Mouse (Mus musculus) frontal cortex, postnatal 36 days (tissue): ENCODE measurements around the gene Dus1l.
A peak's percentile ranks its signal among the peaks of the same experiment; 100 is the strongest.
"Not testable (repeated sequence)": the region's sequence is repeated elsewhere in the genome, so short reads cannot be mapped to it uniquely, and the experiment has no call there.

ENCODE experiments used
- DNase-seq, 2 experiments: peaks; one replicate each; pipeline ENCODE4 v3.0.0; 2022; ENCODE audit warnings: low spot score in 2 of 2

The Dus1l gene

DNA sequence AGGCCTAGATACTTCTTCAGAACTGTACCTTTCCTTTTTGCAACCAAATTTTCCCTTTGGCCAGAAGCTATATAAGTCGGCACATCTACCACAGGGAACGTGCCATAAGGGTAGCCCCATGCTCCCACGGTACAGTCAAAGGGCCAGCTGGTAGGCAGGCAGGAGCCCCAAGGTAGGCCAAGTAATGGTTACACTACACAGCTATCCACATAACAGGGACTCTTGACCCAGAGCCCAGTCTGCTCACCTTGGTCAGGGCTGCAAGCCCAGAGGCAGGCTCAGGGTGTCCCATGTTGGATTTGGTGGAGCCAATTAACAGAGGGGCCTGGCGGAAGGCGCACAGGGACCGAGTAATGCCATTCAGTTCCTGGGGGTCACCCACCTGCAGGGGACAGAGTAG is 23.4 kb upstream of the Dus1l start:
- DNase-seq = no peak

DNA sequence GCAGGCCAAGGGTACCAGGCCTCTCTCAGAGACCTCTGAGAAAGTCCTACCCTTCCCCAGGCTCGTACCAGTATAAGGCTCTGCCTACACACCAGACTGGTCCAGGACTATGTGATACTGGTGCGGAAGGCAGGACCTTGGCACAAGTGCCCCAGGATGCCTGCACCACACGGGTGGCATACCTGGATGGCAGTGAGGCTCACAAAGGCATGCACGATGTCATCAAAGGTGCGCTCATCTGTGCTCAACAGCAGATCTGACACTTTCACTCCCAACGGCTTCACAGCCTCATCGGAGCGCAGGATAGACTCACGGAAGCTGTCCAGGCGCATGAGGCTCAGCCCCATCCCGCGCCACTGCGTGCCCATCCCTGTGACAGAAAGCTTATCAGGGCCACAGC is 22.0 kb upstream of the Dus1l start:
- DNase-seq = no peak

DNA sequence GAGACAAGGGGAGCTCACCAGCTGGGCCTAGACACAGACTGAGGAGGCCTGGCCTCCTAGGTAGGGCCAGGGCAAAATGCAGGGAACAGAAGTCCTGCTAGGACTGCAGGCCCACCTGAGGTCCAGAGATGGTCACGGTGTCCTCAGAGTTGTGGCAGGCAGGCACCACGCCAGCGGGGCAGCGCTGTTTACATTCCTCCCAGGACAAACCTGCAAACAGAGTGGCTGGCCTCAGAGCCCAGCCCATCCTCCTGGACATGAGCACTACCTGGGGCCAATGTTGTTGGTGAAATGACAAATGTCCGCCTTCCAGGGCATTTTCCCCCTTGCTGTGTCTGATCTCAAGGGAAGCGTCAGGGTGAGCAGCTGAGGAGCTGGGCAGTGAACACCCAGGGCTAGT is 21.2 kb upstream of the Dus1l start:
- DNase-seq = no peak

DNA sequence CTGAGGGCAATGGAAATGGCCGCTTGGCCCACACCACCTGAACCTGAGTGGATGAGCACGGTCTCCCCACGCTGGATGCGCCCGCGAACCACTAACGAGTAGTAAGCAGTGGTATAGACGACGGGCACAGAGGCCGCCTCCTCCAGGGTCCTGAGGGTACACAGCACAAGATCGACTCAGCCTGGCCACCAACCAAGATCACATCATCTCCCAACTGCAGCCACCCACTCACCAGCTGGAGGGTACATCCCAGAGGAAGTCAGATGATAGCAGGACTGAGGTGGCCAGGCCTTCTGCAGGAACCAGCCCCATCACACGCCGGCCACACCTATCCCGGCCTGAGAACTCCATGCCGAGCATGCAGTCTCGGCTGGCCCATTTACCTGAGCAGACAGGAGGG is 15.9 kb upstream of the Dus1l start:
- peak; percentile 24 to 42 for DNase-seq

DNA sequence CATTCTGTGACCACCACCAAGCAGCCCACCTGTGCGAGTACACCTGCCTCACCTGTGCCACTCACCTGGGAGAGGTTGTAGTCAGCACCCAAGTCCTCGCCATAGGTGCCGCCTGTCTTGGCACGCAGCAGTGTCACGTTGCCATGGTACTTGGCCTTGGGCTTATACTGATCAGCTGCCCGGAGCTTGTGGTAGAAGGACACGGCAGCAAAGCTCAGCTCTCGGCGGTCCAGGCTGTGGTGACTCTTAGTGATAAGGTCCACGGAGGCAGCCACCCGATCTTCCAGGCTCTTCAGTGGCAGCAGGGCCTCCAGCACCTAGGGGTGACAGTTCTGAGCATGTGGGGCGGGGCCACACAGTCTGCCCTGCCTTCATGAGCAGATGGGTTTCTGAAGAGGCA is 11.8 kb upstream of the Dus1l start:
- DNase-seq = no peak

DNA sequence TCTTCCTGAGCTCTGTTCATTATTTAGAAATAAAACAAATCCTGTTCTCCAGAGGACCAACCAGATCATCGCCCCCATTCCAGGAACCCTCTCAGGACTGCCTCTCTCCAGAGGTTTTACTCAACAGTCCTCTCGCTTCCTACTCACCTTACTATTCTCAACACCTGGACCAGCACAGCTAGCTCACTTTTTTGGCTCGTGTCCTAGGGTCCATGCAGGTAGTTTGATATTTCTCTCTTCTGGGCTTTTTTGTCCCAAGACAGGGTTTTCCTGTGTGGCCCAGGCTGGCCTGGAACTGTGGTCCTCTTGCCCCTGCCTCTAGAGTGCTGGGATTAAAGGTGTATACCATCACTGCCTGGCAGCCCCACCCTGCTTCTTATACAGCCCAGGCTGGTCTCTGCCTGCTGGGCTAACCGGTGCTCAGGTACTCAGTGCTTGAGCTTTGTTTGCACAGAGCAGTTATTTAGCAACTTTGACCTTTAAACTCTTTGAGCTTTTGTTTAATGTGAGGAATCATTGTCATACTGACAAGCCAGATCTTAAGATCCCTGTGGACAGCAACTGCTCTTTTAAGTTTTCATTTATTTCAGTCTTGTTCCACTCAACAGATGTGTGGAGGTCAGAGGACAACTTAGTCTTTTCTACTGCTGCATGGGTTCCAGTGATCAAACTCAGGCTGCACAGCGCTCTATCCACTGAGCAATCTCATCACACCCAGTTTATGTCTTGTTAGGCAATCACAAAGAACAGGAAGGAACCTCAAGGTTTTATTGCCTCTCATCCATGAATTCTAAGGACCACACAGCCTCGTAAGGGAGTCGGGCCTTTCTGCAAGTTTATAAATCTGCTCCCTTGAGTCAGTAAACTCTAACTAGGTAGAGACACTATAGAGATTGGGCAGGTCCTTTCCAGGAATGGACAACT is 9.4 kb upstream of the Dus1l start:
- no peak for DNase-seq

DNA sequence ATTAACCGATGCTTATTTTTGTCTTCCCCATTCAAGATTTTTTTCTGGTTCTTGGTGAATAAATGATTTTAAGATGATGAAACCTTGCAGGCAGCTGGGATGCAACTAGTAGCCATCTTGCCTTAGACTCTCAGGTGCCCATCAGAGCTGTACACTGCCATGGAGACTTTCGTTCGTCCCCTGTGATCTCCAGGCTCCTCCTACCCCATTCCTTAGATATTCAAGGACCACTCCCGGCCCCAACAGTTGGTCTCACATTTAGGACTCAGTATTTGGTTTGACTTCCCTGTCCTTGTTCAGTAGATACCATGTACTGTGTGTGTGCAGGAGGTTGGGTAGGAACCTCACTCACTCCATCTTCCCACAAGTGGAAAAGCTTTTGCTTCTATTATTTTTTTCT is 8.6 kb upstream of the Dus1l start:
- DNase-seq = no peak

DNA sequence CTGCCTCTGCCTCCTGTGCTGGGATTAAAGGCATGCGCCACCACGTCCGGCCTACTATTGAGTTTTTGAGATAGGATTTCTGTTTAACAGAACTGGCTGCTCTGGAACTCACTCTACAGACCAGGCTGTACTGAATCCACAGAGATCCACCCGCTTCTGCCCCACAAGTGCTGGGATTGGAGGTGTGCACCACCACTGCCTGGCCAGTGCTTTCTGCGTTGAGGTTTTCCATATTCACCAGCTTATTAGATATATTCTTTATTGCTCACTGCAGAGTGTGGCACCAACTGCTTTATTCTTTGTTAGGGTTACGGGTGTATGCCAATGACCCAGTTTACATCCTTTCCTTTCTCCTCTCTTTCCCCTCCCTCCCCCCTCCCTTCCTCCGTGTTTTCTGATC is 8.1 kb upstream of the Dus1l start:
- no peak for DNase-seq

DNA sequence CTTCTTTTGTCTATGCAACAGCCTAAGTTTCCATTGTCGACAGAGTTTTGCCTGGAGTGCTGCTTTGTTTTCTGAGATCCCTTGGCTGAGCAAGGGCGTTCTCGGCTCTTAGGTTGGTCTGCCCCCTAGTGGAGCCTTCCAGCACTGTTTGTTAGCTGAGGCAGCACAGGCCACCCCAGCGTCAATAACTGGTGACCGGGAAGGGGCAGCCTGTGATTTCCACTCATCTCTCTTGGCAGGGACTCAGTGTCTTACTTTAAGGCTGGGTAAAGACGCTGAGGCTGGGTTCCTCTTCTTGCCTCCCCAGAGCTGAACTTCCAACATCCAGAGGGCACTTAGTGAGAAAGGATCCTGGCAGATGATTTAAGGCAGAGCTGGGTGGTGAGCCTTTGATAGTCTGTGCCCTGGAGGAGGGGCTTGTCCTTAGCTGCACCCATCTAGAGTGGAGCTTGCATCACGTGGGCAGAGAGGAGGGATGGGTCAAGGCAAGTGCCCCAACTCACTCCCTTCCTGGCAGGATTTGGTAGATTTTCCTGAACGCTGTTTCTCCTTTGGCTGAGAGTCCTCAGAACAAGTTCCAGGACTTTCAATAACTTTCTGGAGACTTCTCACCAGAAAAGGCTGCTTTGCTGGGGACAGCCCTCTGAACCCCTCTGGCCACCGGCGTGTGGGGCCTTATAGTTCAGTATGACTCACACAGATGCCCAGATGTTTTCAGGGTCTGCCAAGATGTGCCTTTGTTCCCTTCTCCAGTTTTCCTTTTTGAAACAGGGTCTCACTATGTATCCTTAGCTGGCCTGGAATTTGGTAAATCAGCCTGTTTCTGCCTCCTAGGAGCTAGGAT is 4.1 kb upstream of the Dus1l start:
- peak; percentile 80 to 87 for DNase-seq

DNA sequence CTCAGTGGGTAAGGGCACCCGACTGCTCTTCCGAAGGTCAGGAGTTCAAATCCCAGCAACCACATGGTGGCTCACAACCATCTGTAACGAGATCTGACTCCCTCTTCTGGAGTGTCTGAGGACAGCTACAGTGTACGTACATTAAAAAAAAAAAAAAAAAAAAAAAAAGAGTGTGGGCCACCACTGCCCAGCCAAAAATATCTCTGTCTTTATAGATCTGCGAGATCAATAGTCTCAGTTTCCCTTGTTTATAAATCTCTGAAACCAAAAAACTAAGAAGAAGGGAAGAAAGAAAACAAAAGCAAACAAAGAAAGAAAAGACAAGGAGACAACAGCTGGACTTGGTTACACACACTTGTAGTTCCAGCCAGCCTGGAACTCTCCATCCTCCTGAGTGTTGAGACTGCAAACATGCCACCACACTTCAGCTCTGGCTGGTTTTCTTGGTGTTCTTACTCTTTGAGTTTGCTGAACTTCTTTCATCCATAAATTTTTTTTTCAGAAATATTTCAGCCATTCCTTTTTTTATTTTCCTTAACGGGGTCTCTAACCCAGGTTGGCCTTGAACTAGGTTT is 3.2 kb upstream of the Dus1l start:
- DNase-seq = no peak

DNA sequence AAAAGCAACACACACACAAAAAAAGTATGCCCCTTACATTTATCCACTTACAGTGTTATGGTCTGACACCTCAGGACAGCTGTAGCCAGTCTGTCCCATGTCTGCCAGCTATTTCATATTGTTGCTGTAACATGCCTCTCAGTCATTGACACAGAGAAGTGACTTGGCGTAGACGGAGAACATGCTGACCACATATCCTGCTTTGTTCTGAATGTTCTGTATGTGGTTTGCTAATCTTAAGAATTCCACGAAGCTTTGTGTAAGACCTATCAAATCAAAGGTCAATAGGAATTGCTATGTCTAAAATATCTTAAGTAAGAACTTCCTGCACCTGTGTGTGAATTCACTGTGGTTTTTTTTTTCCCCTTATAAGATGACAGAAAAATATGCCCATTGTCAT is 2.0 kb upstream of the Dus1l start:
- no peak for DNase-seq

DNA sequence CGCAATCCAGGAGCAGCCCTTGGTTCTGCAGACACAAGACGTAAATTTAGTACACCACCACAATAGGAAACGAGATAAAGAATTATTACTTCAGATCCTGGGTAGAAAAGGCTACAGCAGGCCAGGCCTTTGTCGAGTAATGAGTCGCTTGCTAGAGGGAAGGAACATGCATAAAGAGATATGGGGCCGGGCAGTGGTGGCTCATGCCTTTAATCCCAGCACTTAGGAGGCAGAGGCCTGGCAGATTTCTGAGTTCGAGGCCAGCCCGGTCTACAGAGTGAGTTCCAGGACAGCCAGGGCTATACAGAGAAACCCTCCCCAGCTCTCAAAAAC is 377 bp upstream of the Dus1l start:
- no peak for DNase-seq

DNA sequence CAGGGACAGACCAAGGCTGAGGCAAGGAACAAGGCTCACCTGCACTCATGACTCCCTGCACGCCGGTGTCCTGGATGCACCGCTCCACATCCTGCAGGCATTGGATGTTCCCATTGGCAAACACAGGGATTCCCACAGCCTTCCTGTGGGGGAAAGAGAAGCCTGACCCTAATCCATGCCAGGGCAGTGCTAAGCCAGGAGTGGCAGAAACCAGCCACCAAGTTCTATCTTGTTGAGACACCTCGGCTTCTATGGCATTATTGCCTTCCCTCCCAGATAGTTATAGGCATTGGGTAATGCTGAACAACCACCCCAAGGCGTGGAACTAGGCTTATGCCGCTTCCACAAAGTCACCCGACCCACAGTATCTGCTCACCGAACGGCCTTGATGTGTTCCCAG is 3.6 kb downstream of the Dus1l start:
- DNase-seq = no peak

DNA sequence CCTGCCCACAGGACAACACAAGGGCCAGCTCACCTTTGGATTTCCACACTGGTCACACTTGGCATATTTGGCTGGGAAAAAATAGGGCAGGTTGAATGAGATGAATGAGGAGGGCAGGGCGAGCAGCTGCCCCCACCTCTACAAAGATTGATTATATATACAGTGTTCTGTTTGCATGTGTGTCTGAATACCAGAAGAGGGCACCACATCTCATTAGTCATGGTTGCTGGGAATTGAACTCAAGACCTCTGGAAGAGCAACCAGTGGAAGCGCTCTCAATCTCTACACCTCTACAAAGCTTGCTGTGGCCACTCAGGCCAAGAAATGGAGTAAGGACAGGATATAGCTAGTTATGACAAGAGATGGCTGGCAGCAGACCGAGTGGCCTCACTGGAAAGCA is 6.4 kb downstream of the Dus1l start:
- no peak for DNase-seq

DNA sequence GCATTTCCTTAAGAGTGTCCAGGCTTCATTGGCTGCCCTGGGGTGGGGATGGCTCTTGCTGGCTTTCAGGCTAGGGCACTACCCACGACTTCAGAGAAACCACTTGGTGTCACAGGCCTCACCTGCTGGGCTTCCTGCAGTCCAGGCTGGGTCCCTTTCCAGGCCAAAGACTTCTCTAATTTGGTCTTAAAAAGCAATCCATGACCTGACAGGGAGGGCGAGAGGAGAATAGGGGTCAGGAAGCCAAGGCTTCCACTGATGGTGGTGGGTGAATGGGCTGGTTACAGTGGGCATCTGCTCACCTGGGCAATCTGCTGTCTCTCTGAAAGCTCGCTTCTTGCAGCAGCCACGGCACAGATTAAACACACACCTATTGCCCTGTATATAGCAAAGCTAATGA is 6.8 kb downstream of the Dus1l start:
- DNase-seq = no peak

DNA sequence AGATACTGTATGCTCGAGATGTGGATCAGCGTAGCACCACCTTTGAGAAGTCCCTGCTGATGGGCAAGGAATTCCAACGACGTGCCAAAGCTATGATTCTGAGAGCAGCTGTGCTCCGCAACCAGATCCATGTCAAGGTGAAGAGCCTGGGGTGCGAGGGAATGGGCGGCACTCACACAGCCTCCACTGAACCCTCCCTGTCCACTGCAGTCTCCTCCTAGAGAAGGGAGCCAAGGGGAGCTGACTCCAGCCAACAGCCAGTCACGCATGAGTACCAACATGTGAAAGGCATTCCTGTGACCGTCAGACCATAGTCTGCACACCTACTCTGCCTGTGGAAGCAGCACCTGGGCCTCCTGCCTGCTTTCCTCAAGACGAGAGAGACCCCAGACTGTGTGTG is 7.7 kb downstream of the Dus1l start:
- not testable (repeated sequence) for DNase-seq

DNA sequence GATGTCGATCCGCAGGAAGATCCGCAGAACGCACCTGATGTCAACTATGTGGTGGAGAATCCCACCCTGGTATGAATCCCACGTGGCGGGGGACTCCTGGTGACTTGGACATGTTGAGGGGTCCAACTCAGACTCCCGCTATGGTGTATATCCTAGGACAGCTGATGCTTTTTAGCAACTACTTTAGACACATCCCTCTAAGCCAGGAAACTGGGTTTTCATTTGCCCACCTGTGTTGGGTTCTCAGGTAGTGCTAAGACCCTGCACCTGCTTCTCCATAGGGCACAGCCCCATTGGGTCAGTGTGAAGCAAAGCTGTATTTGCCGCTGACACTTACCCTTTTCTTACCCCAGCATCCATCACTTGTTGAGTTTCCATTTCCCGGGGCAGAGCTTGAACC is 11.1 kb downstream of the Dus1l start:
- no peak for DNase-seq

DNA sequence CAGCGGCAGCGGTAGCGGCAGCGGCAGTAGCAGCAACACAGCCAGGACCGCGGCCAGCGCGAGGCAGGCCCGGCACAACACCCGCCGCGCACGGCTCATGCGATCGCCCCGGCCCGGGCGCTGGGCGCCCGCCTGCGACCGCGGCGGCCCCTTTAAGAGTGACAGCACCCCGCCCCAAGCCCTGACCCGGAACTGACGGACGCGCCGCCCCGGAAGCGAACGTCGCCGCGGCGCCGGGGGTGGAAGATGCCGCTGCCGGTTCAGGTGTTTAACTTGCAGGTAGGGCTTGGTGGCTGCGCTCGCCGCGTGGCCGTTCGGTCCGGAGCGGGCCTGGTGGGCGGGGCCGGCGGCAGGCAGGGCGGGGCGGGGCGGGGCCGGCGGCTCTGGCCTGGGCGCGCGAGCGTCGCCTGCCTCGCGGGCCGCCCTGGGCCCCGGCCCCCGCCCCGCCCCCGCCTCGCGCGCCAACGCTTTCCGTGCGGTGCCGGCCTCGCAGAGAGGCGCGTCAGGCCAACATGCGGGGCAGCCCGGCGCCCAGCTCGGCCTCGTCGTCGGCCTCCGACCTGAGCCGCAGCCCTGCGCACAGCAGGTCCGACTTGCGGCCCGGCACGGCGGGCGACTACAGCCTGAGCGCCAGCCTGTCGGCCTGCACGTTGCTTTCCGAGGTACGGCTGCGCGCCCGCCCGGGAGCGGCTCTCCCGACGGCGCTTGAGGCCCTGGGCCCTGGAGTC is 12.0 kb downstream of the Dus1l start, which contains the start of the genes Rfng and Gps1:
Gene Rfng, minus strand, starts transcription at position 144 of the 728 bp plus-strand sequence.
Gene Gps1, plus strand, starts transcription at position 209 of the 728 bp plus-strand sequence.
- peak; percentile 78 to 80 for DNase-seq

DNA sequence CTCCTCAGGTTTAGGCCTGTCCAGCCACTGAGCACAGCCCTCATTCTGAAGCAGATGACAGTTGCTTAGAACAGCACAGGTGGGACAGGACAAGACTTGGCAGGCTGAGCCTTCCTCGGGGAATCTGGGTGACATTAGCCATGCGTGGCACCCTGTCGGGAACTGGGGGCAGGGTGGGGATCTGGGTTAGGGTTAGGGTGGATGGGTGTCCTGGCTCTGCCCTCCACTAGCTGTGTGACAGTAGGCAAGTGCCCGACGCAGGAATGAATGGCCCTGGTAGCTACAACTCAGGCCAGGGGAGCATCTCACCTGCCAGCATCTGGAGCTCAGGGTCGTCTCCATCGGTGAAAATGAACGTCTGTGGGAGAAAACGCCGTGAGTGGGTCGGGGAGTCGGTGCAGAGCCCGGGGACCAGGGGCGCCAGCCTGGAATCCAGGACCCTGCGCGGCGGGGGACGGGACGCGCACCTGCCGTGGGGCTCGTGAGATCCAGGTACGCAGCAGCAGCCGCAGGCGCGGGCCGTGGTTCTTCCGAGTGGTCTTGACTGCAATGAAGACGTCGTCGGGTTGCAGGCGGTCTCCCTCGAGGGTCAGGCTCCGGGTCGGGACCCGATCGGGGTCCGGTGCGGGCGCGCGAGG is 12.7 kb downstream of the Dus1l start:
- DNase-seq = no peak

DNA sequence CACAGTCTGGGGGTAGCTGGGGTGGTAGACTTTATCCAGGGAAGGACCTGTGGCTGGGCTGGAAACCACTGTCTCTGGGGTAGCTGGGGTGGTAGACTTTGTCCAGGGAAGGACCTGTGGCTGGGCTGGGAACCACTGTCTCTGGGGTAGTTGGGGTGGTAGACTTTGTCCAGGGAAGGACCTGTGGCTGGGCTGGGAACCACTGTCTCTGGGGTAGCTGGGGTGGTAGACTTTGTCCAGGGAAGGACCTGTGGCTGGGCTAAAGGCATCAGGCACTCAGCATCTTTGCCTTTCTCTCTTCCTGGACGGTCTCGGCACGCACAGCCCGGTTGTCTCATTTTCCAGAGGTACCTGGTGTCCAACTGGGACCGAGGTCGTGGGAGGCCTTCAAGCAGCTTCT is 14.8 kb downstream of the Dus1l start:
- DNase-seq = not testable (repeated sequence)

DNA sequence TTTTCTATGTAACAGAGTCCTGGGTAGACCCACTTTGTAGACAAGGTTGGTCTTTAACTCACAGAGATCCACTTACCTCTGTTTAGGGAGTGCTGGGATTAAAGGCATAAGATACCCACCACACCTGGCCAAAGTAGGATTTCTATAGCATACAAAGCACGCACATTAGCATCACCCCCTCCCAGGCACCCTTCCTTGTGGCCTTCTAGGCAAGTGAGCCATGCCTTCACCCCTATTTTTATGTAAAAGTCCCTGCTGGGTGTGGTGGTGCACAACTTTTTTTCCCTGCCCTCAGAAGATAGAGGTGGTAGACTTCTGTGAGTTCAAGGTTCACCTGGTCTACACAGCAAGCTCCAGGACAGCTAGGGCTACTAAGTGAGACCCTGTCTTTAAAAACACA is 16.3 kb downstream of the Dus1l start:
- DNase-seq = no peak
